Mouse (Mus musculus) R1 (cell line): ENCODE measurements around the gene Ift172.

Experiments used
- DNase-seq: peaks from one replicate; pipeline ENCODE4 v3.0.0-alpha.2; 2018; ENCODE audit warnings: low read depth, low spot score

The Ift172 gene

DNA sequence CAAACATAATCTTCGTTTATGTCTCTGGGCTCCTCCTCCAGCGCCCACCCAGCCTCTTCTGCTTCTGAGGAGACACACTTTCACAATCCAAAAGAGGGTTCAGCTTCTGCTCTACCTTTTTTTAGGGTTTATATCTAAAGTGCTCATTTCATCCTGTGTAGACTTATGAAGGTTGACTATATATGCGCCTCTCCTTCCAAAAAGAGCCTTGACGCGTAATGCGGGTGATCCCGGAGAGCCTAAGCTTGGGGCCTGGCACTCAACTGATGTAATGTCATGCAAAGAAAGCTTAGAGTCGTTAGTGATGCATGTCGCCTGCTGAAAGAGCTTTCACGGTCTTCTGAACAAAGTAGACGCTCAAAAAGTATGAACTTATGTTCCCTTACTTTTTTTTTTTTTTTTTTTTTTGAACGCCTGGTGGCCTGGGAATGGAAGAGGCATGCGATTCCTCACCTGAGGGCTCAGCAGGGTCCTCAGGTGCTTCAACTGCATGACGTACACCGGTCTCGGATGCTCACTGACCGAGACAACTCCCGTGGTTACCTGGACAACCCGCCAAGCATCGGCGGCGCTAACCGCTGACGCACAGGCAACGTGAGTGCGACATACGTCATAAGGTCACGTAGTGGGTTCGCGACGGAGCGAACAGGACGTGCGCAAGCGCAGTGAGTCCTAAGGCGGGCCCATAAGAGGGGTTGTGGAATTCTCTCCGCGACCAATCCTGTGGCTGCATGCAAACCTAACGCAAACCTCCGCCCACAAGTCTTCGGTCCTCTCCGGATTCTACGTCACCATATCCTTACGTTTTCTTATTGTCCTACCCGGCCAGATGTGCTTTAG, at the start of gene Ift172:
Gene Ift172, minus strand, starts transcription at position 596 of the 840 bp plus-strand sequence.
- DNase-seq = peak; percentile 99

GRCm38 (mm10) chr5:31328255-31328654, 37.3 kb upstream of the Ift172 start:
- peak; percentile 79 for DNase-seq

DNA sequence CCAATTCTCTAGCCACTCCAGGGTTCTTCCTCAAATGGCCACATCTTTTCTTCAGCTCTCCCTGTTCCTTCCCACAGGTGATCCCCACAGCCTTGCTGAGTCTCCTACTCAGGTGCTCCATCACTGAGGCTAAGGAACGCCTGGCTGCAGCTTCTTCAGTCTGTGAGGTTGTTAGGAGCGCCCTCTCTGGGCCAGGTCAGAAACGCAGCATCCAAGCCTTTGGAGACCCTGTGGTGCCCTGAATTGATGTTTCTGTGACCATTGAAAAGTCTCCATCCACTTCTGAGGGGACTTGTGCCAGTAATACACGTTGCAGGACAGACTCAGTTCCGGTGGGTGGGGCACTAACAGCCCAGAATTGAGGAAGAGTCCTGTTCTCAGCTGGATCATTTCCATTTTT, 35.9 kb upstream of the Ift172 start:
- DNase-seq = peak; percentile 62

- no peak for DNase-seq
Measured at GRCm38 (mm10) chr5:31324085-31324484, 33.2 kb upstream of the Ift172 start.

DNA sequence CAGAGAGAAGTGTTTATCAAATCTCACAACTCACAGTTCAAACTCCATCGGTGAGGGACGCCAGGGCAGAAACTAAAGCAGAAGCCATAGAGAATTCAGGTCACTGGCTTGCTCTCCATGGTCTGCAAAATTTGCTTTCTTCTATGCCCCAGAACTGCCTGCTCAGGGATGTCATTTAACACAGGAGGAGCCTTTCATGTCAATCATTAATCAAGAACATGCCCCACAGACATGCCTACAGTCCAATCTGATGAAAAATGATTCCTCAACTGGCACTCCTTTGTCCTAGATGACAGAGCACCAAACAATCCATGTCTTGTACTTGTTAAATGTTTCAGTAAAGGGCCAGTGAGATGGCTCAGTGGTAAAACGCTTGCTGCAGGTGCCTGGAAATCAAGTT, 31.9 kb upstream of the Ift172 start:
- DNase-seq = no peak

DNA sequence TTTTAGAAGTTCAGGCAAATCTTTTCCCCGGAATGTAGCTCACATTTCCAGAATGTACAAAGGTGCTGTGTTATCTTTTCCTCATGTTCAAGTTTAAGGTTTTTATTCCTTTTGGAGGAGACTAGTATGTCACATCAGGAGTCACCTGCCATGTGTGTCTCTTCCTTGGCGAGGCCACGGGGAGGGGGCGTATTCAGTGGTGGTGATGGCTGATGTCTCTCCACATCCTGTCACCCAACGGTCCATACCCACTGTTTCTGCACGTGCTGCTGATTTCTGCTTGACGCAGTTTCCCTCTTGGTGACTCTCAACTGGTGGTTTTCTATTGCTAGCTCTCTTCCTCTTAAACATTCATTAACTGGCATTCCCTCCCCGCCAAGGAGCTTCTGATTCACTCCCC, 21.9 kb upstream of the Ift172 start:
- no peak for DNase-seq

DNA sequence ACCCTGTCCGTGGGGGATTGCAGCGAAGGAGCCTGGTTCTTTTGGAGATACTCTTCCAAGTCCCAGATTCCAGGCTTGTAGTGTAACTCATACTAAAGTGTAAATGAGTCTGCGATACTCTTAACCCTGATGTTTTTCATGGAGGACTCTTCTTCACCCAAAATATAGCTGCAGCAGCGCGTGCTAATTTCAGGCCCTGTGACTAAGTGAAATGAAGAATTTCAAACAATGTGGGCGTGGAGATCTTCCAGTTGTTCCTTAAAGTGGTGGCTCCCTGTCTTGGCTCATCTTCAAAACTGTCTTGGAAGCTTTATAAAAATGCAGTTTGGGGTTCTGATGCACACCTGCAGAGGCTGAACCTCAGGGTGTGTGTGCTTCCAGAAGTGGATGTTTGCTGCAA, 12.2 kb upstream of the Ift172 start:
- no peak for DNase-seq

- DNase-seq = peak; percentile 9
Measured at GRCm38 (mm10) chr5:31301866-31302265, 10.9 kb upstream of the Ift172 start.

GRCm38 (mm10) chr5:31298486-31298885, 7.6 kb upstream of the Ift172 start:
- no peak for DNase-seq

DNA sequence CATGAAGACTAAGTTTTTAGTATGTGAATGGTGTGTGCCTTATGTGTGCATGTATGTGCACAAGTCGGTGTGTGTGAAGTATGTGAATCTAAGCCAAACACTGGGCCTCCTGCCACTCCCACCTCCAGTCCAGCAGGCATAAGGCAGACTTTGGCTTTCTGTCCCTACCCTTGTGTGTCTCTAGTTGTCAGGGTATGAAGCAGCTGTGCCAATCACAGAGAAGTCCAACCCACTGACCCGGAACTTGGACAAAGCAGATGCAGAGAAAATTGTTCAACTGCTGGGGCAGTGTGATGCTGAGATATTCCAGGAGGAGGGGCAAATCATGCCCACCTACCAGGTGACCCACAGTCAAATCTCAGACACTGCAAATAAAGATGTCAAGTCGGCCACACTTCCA, 7.1 kb upstream of the Ift172 start:
- DNase-seq = no peak

- DNase-seq = no peak
Measured at GRCm38 (mm10) chr5:31297047-31297757, 6.3 kb upstream of the Ift172 start, which contains the start of gene Gckr. TSS of gene Gckr (plus strand) at chr5:31297443.

- DNase-seq = peak; percentile 48
Measured at GRCm38 (mm10) chr5:31295606-31296141, 4.8 kb upstream of the Ift172 start, which contains the start of gene Fndc4. TSS of gene Fndc4 (minus strand) at chr5:31296080.

DNA sequence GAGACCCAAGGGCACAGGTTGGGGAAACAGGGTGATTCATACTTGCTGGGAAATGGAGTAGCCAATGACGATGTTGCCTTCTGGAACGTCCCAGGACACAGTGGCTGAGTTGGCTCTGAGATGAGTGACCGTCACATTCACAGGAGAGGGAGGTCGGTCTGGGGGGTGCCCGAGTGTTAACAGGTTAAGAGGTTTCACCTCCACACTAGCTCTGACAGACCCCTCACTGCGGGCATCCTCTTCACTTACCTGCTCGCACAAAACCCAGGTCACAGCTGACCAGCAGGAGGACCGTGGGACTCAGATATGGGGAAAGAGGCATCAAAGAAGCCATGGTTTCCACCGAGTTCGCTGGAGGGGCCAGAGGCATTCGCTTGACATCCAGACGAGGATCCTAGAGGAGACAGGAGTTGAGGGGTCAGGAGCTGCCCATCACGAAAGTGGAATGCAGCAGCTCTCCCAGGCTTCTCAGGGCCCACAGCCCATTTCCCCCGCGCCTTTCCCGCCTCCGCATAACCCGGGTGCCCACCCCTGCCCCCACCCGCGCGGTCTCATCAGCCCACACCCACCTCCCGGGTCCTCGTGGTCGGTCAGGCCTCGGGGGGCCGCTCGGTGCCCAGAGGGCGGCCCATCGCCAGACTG, 4.2 kb upstream of the Ift172 start:
- peak; percentile 9 for DNase-seq

DNA sequence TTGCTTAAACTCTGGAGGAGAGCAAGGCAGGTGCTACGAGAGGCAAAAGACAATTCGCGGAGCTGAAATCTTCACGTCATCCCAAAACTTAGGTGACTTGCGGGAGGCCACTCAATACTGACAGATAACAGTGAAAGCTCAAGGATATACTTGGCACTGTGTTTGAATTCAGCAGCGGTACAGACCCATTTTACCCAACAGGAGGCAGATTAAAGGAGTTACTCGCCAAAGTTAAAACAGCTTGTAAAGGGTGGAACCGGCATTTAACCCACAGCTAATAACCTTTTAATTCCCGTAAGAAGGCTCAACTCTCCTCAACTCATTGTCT, 409 bp upstream of the Ift172 start:
- DNase-seq = no peak

DNA sequence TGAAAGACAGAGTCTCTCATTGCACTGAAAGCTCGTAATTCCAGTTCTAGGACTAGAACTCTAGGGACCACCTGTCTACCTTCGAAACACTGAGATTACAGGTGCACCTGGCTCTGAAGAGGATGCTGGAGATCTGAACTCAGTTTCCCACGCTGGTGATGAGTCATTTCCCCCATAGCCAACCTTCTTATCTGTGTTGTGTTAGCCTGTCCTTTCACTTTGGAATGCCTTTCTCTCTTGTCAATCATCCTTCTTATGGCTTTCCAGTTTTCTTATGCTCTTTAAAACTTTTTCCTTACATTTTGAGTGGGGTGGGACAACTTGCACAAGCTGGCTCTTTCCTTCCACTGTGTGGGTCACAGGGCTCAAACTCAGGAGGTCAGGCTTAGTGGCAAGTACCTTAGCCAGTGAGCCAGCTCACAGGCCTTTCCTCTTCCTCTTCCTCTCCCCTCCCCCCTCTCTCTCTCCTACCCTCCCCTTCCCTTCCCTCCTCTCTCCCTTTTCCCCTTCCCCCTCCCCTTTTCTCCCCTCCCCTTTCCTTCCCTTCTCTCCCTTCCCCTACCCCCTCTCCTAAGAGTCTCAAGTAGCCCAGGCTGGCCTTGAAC, 1.2 kb downstream of the Ift172 start:
- peak; percentile 6 for DNase-seq

DNA sequence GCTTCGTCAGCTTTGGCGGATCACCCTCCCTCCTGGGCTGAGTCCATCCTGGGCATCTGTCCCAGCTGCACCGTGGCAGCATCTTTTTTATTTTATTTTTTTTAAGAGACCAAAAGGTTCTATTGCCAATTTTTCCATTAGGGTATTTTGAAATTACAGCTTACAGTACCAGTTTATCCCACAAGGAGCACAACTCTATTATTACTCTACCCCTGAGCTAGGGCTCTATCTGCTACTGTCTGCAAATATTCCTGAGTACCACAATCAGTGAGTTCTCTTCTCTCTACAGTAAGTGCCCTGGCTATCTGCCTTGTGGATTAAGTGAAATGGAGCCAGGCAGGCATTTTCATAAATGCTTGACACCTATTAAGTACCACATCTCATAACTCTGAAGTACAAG, 2.3 kb downstream of the Ift172 start:
- DNase-seq = no peak

DNA sequence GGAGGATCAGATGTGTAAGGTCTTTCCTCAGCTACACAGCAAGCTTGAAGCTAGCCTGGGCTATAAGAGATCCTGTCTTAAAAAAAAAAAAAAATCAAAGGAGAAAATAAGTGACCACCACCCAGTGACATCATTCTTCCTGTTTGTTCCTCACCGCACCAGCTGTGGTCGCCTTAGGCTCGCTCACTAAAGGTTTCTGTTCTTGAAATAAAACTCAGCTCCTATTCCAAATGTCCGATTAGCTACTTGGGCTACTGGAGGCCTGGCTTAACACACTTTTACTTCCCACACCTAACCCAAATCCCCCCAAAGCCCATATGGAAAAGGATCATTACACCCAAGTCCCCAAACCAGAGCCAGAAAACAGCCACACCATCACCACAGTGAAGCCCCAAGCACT, 2.7 kb downstream of the Ift172 start:
- no peak for DNase-seq

DNA sequence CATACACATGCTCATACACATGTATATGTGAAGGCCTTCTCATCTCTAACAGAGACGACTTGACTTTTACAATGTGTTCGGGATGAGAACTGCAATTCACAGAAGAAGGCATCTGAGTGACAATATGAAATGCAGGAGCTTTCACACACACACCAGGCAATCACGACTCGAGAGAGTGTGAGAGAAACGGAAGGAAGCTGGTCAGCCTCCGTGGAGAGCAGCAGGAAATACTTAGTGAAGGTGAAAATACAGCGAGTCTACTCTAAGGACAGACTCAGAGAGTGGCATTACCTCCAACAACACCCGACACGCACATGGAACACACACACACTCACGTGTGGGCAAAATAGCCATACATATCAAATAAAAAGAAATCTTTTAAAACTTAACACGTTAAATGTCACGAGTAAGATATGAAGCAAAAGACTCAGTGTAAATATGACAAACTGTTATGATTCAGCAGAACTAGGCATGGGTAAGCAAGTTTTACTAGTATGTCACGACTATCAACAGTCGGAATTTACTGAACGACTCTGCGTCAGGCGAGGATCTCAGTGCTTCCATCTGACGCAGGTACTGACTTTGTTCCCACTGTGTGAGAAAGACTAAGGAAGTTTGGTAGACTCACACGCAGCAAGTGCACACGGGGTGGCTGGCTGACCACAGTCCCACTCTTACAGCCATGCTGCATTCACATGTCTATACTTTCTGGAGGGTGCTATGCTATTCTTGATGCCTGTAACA, 11.5 kb downstream of the Ift172 start:
- no peak for DNase-seq

DNA sequence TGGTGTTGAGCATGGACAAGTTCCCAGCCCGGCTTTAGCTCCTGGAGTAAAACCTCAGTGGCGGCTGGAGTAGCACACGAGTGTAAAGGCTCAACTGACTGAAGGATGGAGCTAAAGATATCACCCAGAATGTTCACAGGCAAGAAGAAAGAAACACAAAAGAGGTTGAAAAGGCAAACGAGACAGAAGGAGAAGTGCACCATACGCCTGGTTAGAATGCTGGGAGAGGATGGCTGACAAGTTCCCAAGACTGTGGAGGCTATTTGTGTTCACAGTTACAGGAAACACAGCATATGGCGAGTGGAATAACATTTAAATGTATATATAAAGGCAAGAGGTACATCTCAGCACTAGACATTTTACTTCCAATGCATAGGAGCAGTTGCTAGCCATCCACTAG, 17.9 kb downstream of the Ift172 start:
- DNase-seq = no peak

GRCm38 (mm10) chr5:31267686-31268085, 23.2 kb downstream of the Ift172 start:
- DNase-seq = no peak

DNA sequence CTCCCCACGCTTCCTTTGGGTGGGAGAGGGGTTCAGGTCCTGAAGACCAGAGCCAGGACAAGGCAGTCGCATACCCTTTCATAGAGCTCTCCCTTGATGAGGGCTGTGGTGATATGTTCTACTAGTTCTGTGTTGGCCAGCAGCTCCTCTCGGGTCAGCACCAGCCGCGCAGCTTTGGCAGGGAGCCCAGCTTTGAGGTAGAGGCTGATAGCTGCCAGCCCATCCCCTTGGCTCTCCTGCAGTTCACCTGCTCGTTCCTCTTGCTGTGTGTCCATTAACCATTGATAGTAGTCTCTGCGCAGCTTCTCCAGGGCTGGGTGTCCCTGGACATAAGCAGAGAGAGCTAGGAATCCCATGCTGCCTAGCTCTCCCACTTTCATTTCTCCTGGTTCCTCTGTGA, 24.8 kb downstream of the Ift172 start:
- DNase-seq = no peak
